Mouse (Mus musculus) forebrain, embryonic 13.5 days (tissue): Measurements from ENCODE around the gene D430041D05Rik. TPM values are rescaled to one million over a fixed set of nuclear protein-coding genes. Genes with fewer than 3 reads are reported as not detected.

Source experiments
- ATAC-seq: fragments of 200-750 bp; cut with Nextera tagmentation; 2 replicates; pipeline ENCODE4 v1.8.0; 2017
- H3K27ac ChIP-seq: fragments of 300-500 bp; sonication (generic); 2 replicates; pipeline ENCODE4 v1.5.1; 2015; ENCODE audit warnings: inconsistent platforms, mild to moderate bottlenecking, moderate library complexity
- H3K27me3 ChIP-seq: fragments of 300-500 bp; sonication (generic); 2 replicates; pipeline ENCODE4 v1.6.1; 2015; ENCODE audit warnings: mild to moderate bottlenecking, inconsistent platforms
- H3K36me3 ChIP-seq: fragments of 300-500 bp; sonication (generic); 2 replicates; pipeline ENCODE4 v1.6.1; 2015; ENCODE audit warnings: mild to moderate bottlenecking, inconsistent platforms; ENCODE audit not compliant: poor library complexity, severe bottlenecking
- H3K4me1 ChIP-seq: fragments of 300-500 bp; sonication (generic); 2 replicates; pipeline ENCODE4 v1.6.1; 2015; ENCODE audit warnings: inconsistent platforms
- H3K4me2 ChIP-seq: fragments of 300-500 bp; sonication (generic); 2 replicates; pipeline ENCODE4 v1.6.1; 2015; ENCODE audit warnings: inconsistent platforms, mild to moderate bottlenecking, moderate library complexity
- H3K4me3 ChIP-seq: fragments of 300-500 bp; sonication (generic); 2 replicates; pipeline ENCODE4 v1.5.1; 2015; ENCODE audit warnings: mild to moderate bottlenecking, inconsistent platforms
- H3K9ac ChIP-seq: fragments of 300-500 bp; sonication (generic); 2 replicates; pipeline ENCODE4 v1.6.1; 2015; ENCODE audit warnings: mild to moderate bottlenecking, inconsistent platforms
- H3K9me3 ChIP-seq: fragments of 300-500 bp; sonication (generic); replicated peaks from 2 replicates; pipeline ENCODE4 v1.6.1; 2016; ENCODE audit warnings: inconsistent platforms
- WGBS: fragments of 180-500 bp; shearing (Covaris S2); methylation state at CpG from one replicate; pipeline ENCODE4 v1.1.7; 2015; 5-methylcytosine and 5-hydroxymethylcytosine counted together
- polyA plus RNA-seq: library from polyadenylated mRNA; unstranded; fragments of >200 nt; fragmentation: Nextera tagmentation; extraction: Ambion mirVana; gene quantifications from 2 replicates; pipeline ENCODE4 v1.2.1, GENCODE M21; 2015

The D430041D05Rik gene
- polyA plus RNA-seq, 1 experiment from 2014 or later = 4.6 TPM

DNA sequence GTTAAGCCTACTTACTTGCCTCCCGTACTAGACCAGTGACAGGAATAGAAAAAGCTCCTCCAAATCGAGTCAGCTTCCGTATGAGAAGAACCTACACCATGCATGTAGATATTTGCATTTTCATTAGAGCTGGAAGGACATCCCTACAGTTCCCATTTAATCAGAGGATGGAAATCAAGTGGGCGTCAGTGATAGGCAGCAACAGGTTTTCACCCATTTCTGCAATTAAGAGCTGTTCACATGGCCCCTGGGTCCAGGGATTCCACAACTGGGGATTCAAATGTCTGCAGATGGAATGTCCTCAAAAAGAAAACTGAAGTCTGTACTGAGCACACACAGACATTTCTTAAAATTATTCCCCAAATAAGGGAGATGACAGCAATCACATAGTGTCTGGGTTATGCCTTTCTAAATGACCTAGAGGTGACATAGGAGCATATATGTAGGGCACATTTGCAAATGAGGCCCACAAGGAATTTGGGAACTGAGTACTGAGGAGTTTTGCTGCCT lies 246.8 kb downstream of the D430041D05Rik start:
- peaks cover 20% of the 10 kb centered on the region for H3K4me1 ChIP-seq
- no peak overlapping the region for H3K4me2 ChIP-seq
- no peak overlapping the region for H3K27ac ChIP-seq
- H3K9me3 ChIP-seq = no peaks in the 10 kb centered on the region; the same call in 1 of the 2 replicates
- H3K27me3 ChIP-seq = no peaks in the 10 kb centered on the region
- WGBS = 89% methylated on average over 4 of the region's 4 CpGs
- peaks cover 5% of the 10 kb centered on the region; the same call in 1 of the 2 replicates for H3K36me3 ChIP-seq
- no peak for ATAC-seq
- H3K9ac ChIP-seq = no peak overlapping the region
- H3K4me3 ChIP-seq = no peak overlapping the region

DNA sequence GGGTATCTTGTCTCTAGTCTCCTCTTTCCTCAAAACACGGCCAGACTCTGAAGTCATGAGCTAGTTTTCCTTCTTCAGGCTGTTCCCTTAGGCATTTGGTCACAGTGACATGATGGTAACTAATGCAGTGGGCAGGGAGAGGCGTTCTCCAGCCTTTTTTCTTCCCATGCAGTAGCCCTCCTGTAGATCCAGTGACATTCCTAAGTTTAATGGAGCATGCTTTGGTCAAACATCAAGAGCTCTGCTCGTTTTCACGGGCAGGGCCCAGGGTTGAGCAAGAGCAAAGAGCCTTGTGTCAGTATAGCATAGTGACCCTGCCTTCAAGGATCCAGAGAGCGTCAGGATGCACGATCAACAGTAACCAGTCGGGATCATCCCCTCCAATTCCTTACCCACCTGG lies 247.4 kb downstream of the D430041D05Rik start:
- Histone ChIP-seq H3K4me3 (no peak overlapping the region), H3K27me3 (no peaks in the 10 kb centered on the region), H3K9me3 (no peaks in the 10 kb centered on the region; the same call in 1 of the 2 replicates), H3K9ac (no peak overlapping the region), H3K4me1 (peaks cover 14% of the 10 kb centered on the region), H3K4me2 (no peak overlapping the region), H3K27ac (no peak overlapping the region), H3K36me3 (peaks cover 5% of the 10 kb centered on the region; the same call in 1 of the 2 replicates)
- no peak for ATAC-seq
- WGBS = 83% methylated on average over 7 of the region's 7 CpGs

DNA sequence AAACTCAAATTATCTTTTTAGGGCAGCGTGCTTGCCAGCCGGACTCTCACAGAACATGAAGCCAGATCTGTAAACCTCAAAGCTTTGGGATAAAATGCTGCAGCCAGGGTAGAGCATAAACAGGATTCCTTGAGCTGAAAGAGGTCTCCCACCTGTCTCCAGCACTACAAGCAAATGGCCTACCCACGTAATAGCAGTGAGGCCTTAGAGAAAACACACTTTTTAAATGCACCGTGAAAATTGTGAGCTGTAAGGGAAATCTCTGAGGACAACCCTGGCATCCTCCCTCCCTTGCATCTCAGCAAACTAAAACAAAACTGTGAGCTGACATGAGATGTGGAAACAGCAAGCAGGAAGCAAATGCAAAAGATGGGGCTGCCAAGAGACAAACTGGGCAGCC lies 253.0 kb downstream of the D430041D05Rik start:
- H3K27ac ChIP-seq = no peak overlapping the region
- ATAC-seq = no peak
- H3K27me3 ChIP-seq = no peaks in the 10 kb centered on the region
- no peak overlapping the region for H3K4me2 ChIP-seq
- no peaks in the 10 kb centered on the region for H3K4me1 ChIP-seq
- 89% methylated on average over 4 of the region's 4 CpGs for WGBS
- H3K4me3 ChIP-seq = no peak overlapping the region
- H3K9me3 ChIP-seq = no peaks in the 10 kb centered on the region; the same call in 1 of the 2 replicates
- H3K36me3 ChIP-seq = peaks cover 4% of the 10 kb centered on the region
- H3K9ac ChIP-seq = no peak overlapping the region

DNA sequence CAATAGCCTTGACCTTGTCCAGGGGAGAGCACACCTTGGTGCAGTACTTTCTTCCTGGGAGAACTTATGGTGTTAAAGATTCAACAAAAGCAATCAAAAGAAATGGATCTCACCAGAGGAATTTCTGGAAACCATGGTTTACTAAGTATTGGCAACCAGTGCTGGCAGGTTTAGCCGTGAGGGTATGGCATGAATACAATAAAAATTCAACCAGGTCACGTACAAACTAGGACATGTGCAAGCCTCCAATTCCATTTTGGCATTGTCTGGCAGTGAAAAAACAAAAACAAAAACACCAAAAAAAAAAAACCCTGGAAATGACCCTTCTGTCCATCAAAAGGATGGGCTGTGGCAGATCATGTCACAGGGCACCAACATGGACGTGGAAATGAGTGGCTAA lies 256.9 kb downstream of the D430041D05Rik start:
- 83% methylated on average over 3 of the region's 3 CpGs for WGBS

DNA sequence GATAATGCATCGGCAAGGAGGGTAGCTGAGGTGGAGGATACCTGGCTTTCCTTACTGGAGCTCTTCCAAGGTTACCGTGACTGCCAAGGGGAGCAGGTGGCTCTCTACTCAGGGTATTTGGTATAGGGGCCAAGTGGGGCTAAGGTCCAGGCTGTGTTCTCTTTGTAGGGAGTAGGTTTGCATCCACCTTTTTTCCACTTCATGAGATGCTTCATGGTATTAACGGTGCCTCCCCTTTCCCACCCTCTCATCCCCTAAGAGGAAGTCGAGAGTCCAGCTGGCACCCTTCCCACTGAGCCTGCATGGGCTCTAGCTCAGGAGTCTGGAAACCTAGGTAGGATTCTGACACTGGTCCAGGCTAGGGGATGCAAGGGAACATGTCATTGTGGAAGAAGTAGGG lies 257.5 kb downstream of the D430041D05Rik start:
- 83% methylated on average over 4 of the region's 4 CpGs for WGBS
- no peak for ATAC-seq
- Histone ChIP-seq H3K27me3 (no peaks in the 10 kb centered on the region), H3K36me3 (peaks cover 21% of the 10 kb centered on the region), H3K9me3 (no peaks in the 10 kb centered on the region), H3K4me2 (no peak overlapping the region), H3K9ac (no peak overlapping the region), H3K4me3 (no peak overlapping the region), H3K4me1 (no peaks in the 10 kb centered on the region), H3K27ac (no peak overlapping the region)

More for the DNA sequence above, 256.9 kb downstream of the D430041D05Rik start:
- Histone ChIP-seq H3K9me3 (no peaks in the 10 kb centered on the region), H3K4me1 (no peaks in the 10 kb centered on the region), H3K4me3 (no peak overlapping the region), H3K36me3 (peaks cover 17% of the 10 kb centered on the region), H3K27ac (no peak overlapping the region), H3K9ac (no peak overlapping the region), H3K4me2 (no peak overlapping the region), H3K27me3 (no peaks in the 10 kb centered on the region)
- no peak for ATAC-seq

DNA sequence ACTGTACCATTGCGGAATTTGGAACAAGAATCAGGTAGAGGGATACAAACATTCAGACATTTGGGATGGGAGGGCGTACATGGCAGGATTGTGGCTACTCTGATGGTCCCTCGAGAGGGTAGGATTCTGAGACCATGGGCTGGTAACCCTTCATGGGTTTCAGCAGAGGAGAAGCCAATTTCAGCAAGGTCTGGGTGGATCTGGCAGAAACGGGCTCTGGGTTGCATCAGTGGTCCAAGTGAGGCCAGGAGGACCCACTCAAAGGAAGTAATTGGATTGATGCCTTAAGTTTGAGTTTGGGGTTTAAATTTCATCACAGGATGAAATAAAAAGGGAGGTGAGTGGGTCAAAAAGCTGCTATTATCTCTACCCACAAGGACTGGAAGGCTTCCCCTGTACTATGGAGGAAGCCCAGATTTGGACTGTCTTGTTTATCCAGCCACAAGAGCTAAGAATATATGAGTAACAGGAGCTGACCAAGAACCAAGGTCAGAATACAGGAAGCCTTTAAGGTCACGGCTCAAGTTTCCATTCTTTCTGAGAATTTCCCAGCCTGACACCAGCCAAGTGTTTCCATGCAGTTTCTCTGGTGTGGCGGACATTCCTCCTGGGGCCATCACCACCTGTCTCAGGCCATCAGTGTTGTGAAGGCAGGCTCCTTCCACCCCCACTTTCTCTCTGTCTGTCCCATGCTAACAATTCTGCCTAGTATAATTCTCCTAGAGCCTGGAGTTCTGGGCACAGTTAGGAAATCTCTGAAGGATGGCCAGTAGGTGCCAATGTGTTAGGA lies 260.0 kb downstream of the D430041D05Rik start:
- Histone ChIP-seq H3K27ac (no peak overlapping the region), H3K36me3 (peaks cover 23% of the 10 kb centered on the region), H3K4me1 (no peaks in the 10 kb centered on the region), H3K4me3 (no peak overlapping the region), H3K9ac (no peak overlapping the region), H3K4me2 (no peak overlapping the region), H3K27me3 (no peaks in the 10 kb centered on the region), H3K9me3 (no peaks in the 10 kb centered on the region)
- ATAC-seq = no peak
- 93% methylated on average over 6 of the region's 6 CpGs for WGBS

DNA sequence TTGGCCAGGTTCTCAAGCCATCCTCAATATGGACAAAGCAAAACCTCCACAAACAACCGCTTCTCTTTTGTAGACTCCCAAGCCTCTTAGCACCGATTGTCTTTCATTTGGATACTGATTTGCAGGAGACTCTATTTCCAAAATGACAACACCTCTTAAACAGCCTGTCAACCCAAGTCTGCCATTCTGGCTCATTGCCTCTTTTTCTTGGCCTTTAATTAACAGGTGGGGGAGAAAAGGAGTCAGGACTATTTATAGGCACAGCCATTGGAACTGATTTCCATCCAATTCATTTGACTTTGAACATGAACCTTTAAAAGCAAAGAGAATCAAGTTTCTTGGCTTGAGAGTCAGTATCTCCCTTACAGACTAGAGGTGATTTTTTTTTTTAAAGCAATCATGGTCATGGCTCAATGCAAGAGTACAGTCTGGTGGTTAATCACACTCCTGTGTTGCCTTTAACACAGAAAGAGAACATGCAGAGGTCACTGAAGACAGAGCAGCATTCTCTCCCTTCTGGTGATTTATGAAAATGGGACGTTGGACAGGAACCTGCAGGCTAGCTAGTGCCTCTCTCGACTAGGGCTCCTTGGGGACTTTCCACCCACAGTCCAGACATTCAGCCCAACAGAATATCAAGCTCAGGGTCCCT lies 262.8 kb downstream of the D430041D05Rik start:
- no peak for ATAC-seq
- Histone ChIP-seq H3K4me1 (no peaks in the 10 kb centered on the region), H3K36me3 (peaks cover 19% of the 10 kb centered on the region), H3K9ac (no peak overlapping the region), H3K27me3 (no peaks in the 10 kb centered on the region), H3K4me2 (no peak overlapping the region), H3K9me3 (no peaks in the 10 kb centered on the region), H3K27ac (no peak overlapping the region), H3K4me3 (no peak overlapping the region)
- 76% methylated on average over 4 of the region's 4 CpGs for WGBS

DNA sequence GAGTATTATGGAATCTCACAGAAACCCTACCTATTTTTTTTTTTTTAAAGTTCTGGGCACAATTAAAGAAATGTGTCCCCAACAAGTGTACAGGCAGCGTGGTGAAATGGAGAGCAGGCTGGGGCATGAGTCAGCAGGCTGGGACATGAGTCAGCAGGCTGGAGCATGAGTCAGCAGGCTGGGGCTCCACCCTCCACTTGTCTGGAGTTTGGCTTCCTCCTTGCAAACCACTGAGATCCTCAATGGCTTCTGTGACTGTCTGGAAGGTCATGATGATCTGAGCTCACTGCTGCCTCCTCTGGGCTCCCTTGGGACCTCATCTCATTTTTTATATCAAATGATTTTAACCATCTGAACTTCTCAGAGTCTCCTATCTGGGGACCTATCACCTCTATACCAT lies 264.8 kb downstream of the D430041D05Rik start:
- 72% methylated on average over 1 of the region's 1 CpGs for WGBS
- Histone ChIP-seq H3K4me1 (no peaks in the 10 kb centered on the region), H3K27ac (no peak overlapping the region), H3K4me3 (no peak overlapping the region), H3K27me3 (no peaks in the 10 kb centered on the region), H3K9ac (no peak overlapping the region), H3K4me2 (no peak overlapping the region), H3K36me3 (peaks cover 8% of the 10 kb centered on the region), H3K9me3 (no peaks in the 10 kb centered on the region)
- no peak for ATAC-seq

DNA sequence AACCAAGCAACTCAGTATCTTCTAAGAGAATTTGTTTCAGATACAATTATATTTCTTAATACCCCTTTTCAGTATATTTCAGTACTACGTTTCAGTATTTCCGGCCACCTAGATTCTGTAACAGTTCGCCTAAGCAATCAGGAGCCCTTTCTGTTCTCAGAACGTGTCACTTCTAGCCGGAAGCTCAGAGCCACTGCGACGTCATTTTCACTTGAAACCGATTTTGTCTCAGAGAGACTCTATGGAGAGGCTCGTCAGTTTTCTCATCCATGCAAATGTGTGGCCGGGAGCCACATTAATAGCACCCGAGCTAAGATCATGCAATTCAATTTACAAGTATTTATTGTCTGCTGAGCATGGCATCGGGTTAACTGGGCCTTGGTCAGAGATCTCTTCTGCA lies 266.8 kb downstream of the D430041D05Rik start:
- H3K27ac ChIP-seq = no peak overlapping the region
- H3K4me1 ChIP-seq = no peaks in the 10 kb centered on the region
- H3K4me2 ChIP-seq = no peak overlapping the region
- no peak for ATAC-seq
- H3K9ac ChIP-seq = no peak overlapping the region
- H3K4me3 ChIP-seq = no peak overlapping the region
- H3K36me3 ChIP-seq = peaks cover 6% of the 10 kb centered on the region; the same call in 1 of the 2 replicates
- 82% methylated on average over 12 of the region's 12 CpGs for WGBS
- no peaks in the 10 kb centered on the region for H3K27me3 ChIP-seq
- H3K9me3 ChIP-seq = no peaks in the 10 kb centered on the region

DNA sequence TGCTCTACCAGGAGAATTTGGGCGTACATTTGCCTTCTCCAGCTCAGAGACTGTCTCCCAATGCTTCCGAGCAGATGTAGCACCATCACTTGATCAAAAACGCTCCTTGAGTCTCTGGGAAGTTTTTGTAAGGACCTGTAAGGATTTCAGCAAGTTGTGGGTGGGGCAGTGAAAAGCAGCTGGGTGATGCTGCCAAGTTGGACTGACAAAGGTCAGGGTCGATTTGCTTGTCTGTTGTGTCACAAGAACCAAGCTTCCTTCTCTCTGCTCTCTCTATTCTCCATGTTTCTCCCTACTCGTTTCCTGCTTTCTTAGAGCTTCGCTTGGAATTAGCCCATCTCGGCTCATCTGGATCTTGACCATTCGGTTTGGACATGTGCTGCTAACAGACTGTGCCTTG lies 268.7 kb downstream of the D430041D05Rik start:
- Histone ChIP-seq H3K9me3 (no peaks in the 10 kb centered on the region), H3K4me1 (no peaks in the 10 kb centered on the region), H3K9ac (no peak overlapping the region), H3K4me2 (no peak overlapping the region), H3K27me3 (no peaks in the 10 kb centered on the region), H3K4me3 (no peak overlapping the region), H3K36me3 (no peaks in the 10 kb centered on the region), H3K27ac (no peak overlapping the region)
- ATAC-seq = no peak
- 92% methylated on average over 8 of the region's 8 CpGs for WGBS

DNA sequence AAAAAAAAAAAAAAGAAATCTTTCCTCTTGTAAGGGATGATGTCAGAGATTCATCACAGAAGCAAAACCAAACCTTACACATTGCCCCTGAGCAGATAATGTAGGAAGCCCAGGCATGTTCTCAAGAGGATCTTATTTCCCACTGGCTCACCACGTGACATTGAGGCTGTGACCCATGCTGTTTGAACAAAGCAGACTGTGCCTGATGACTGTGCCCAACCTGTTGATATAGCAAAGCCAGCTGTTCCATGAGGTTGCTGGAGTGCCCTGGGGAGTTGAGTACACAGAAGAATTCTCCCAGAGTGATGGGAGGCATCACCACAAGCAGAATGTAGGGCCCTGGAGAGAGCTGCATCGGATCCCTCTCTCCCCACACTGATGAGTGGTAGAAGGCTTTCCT lies 274.9 kb downstream of the D430041D05Rik start:
- H3K4me3 ChIP-seq = no peak overlapping the region
- no peak for ATAC-seq
- no peaks in the 10 kb centered on the region for H3K9me3 ChIP-seq
- no peaks in the 10 kb centered on the region for H3K4me1 ChIP-seq
- 69% methylated on average over 2 of the region's 2 CpGs for WGBS
- H3K9ac ChIP-seq = no peak overlapping the region
- no peak overlapping the region for H3K4me2 ChIP-seq
- H3K27ac ChIP-seq = no peak overlapping the region
- no peaks in the 10 kb centered on the region for H3K27me3 ChIP-seq
- no peaks in the 10 kb centered on the region for H3K36me3 ChIP-seq
